Mouse (Mus musculus): ENCODE results near the gene Smagp. TPM values are rescaled to one million over a fixed set of nuclear protein-coding genes. Genes with fewer than 3 reads are reported as not detected.

Gene Smagp
- total and polyA plus RNA-seq, 2 experiments from 2014 or later: 2.5 to 2.6 TPM

GRCm38 (mm10) chr15:100660805-100661204 lies 24.1 kb upstream of the Smagp start:
- 89% methylated on average over 5 of the region's 5 CpGs for WGBS
- H3K36me3 ChIP-seq (ENCODE audit: insufficient read depth, low read length): no peaks in the 10 kb centered on the region
- no peaks in the 10 kb centered on the region for H3K9me3 ChIP-seq (ENCODE audit: low read length)
- H3K9ac ChIP-seq (replicated peaks; ENCODE audit: low read length, poor library complexity, severe bottlenecking): no peak overlapping the region
- TF ChIP-seq CTCF (IDR thresholded peaks at IDR 0.05): no peak
- H3K27ac ChIP-seq (ENCODE audit: low read depth, low read length): no peak overlapping the region
- no peak overlapping the region for H3K4me3 ChIP-seq (ENCODE audit: low read depth, low read length)
- no peak for DNase-seq (ENCODE audit: low spot score)
- no peaks in the 10 kb centered on the region for H3K27me3 ChIP-seq (ENCODE audit: insufficient read depth, low read length)
- no peaks in the 10 kb centered on the region for H3K4me1 ChIP-seq (ENCODE audit: insufficient read depth, low read length)
- H3K4me2 ChIP-seq (ENCODE audit: low read depth, low read length, poor library complexity, severe bottlenecking): no peak overlapping the region
- ATAC-seq (ENCODE audit: low FRiP score): no peak

- no peaks in the 10 kb centered on the region for H3K9me3 ChIP-seq (ENCODE audit: low read length)
- no peaks in the 10 kb centered on the region for H3K4me1 ChIP-seq (ENCODE audit: insufficient read depth, low read length)
- no peak for DNase-seq (ENCODE audit: low spot score)
- no peak for TF ChIP-seq CTCF (IDR thresholded peaks at IDR 0.05)
- no peak overlapping the region for H3K4me2 ChIP-seq (ENCODE audit: low read depth, low read length, poor library complexity, severe bottlenecking)
- H3K27me3 ChIP-seq (ENCODE audit: insufficient read depth, low read length): no peaks in the 10 kb centered on the region
- no peak overlapping the region for H3K27ac ChIP-seq (ENCODE audit: low read depth, low read length)
- no peak overlapping the region for H3K4me3 ChIP-seq (ENCODE audit: low read depth, low read length)
- H3K36me3 ChIP-seq (ENCODE audit: insufficient read depth, low read length): no peaks in the 10 kb centered on the region
- ATAC-seq (ENCODE audit: low FRiP score): no peak
- WGBS: 85% methylated on average over 9 of the region's 9 CpGs
- no peak overlapping the region for H3K9ac ChIP-seq (replicated peaks; ENCODE audit: low read length, poor library complexity, severe bottlenecking)
These were observed 23.6 kb upstream of the Smagp start for GRCm38 (mm10) chr15:100660306-100660705.

- 88% methylated on average over 5 of the region's 5 CpGs for WGBS
- H3K36me3 ChIP-seq (ENCODE audit: insufficient read depth, low read length): no peaks in the 10 kb centered on the region
These were observed 18.5 kb upstream of the Smagp start for GRCm38 (mm10) chr15:100655201-100655600.

DNA sequence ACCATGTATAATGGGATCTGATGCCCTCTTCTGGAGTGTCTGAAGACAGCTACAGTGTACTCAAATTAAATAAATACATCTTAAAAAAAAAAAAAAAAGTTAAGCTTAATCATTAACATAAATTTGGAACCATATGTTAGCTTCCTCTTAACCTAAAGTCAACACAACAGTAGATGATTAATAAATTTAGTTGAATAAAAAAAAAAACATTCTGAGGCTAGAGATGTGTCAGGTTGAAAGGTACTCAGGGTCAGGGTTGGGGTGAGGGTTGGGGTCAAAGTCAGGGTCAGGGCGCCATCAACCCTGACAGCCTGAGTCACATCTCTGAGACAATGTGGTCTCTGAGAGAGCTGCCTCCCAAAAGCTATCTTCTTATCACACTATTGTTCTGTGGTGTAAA lies 17.5 kb upstream of the Smagp start:
- TF ChIP-seq CTCF (IDR thresholded peaks at IDR 0.05): no peak
- no peaks in the 10 kb centered on the region for H3K4me1 ChIP-seq (ENCODE audit: insufficient read depth, low read length)
- H3K36me3 ChIP-seq (ENCODE audit: insufficient read depth, low read length): no peaks in the 10 kb centered on the region
- 87% methylated on average over 1 of the region's 1 CpGs for WGBS
- no peak overlapping the region for H3K27ac ChIP-seq (ENCODE audit: low read depth, low read length)
- no peak overlapping the region for H3K9ac ChIP-seq (replicated peaks; ENCODE audit: low read length, poor library complexity, severe bottlenecking)
- no peaks in the 10 kb centered on the region for H3K9me3 ChIP-seq (ENCODE audit: low read length)
- H3K4me2 ChIP-seq (ENCODE audit: low read depth, low read length, poor library complexity, severe bottlenecking): no peak overlapping the region
- no peaks in the 10 kb centered on the region for H3K27me3 ChIP-seq (ENCODE audit: insufficient read depth, low read length)
- no peak for ATAC-seq (ENCODE audit: low FRiP score)
- DNase-seq (ENCODE audit: low spot score): no peak
- H3K4me3 ChIP-seq (ENCODE audit: low read depth, low read length): no peak overlapping the region

More at GRCm38 (mm10) chr15:100655201-100655600, 18.5 kb upstream of the Smagp start:
- no peak overlapping the region for H3K4me2 ChIP-seq (ENCODE audit: low read depth, low read length, poor library complexity, severe bottlenecking)
- H3K9me3 ChIP-seq (ENCODE audit: low read length): no peaks in the 10 kb centered on the region
- TF ChIP-seq CTCF (IDR thresholded peaks at IDR 0.05): no peak
- no peaks in the 10 kb centered on the region for H3K27me3 ChIP-seq (ENCODE audit: insufficient read depth, low read length)
- H3K4me3 ChIP-seq (ENCODE audit: low read depth, low read length): no peak overlapping the region
- ATAC-seq (ENCODE audit: low FRiP score) (no peak), DNase-seq (ENCODE audit: low spot score) (no peak)
- no peak overlapping the region for H3K9ac ChIP-seq (replicated peaks; ENCODE audit: low read length, poor library complexity, severe bottlenecking)
- no peak overlapping the region for H3K27ac ChIP-seq (ENCODE audit: low read depth, low read length)
- no peaks in the 10 kb centered on the region for H3K4me1 ChIP-seq (ENCODE audit: insufficient read depth, low read length)

GRCm38 (mm10) chr15:100651610-100652009 lies 14.9 kb upstream of the Smagp start:
- H3K36me3 ChIP-seq (ENCODE audit: insufficient read depth, low read length): no peaks in the 10 kb centered on the region
- DNase-seq (ENCODE audit: low spot score): no peak
- no peaks in the 10 kb centered on the region for H3K9me3 ChIP-seq (ENCODE audit: low read length)
- no peak overlapping the region for H3K27ac ChIP-seq (ENCODE audit: low read depth, low read length)
- TF ChIP-seq CTCF (IDR thresholded peaks at IDR 0.05): no peak
- no peaks in the 10 kb centered on the region for H3K4me1 ChIP-seq (ENCODE audit: insufficient read depth, low read length)
- WGBS: 87% methylated on average over 9 of the region's 9 CpGs
- ATAC-seq (ENCODE audit: low FRiP score): no peak
- no peaks in the 10 kb centered on the region for H3K27me3 ChIP-seq (ENCODE audit: insufficient read depth, low read length)
- no peak overlapping the region for H3K4me2 ChIP-seq (ENCODE audit: low read depth, low read length, poor library complexity, severe bottlenecking)
- no peak overlapping the region for H3K9ac ChIP-seq (replicated peaks; ENCODE audit: low read length, poor library complexity, severe bottlenecking)
- no peak overlapping the region for H3K4me3 ChIP-seq (ENCODE audit: low read depth, low read length)

DNA sequence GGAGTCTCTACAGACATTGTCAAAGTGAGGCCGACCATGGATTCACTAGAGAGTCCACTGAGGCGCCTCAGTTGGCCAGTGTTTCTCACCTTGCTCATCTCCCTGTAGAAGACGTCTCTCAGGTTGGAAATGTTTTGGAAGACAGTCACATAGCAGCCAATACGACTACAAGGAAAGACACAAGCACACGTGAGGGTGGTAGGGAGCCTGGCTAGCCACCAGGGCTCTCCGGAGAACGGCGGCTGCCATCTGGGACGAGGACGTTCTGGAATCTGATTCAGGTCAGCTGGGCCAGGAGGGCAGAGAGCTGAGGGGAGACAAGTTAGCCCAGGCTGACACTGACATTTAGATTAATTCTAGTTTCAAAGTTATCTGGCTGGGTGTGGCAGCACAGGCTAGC lies 13.4 kb upstream of the Smagp start:
- no peaks in the 10 kb centered on the region for H3K36me3 ChIP-seq (ENCODE audit: insufficient read depth, low read length)
- H3K4me3 ChIP-seq (ENCODE audit: low read depth, low read length): no peak overlapping the region
- H3K4me2 ChIP-seq (ENCODE audit: low read depth, low read length, poor library complexity, severe bottlenecking): no peak overlapping the region
- H3K9ac ChIP-seq (replicated peaks; ENCODE audit: low read length, poor library complexity, severe bottlenecking): no peak overlapping the region
- no peak for DNase-seq (ENCODE audit: low spot score)
- WGBS: 87% methylated on average over 10 of the region's 10 CpGs
- H3K4me1 ChIP-seq (ENCODE audit: insufficient read depth, low read length): no peaks in the 10 kb centered on the region
- no peak for ATAC-seq (ENCODE audit: low FRiP score)
- no peak overlapping the region for H3K27ac ChIP-seq (ENCODE audit: low read depth, low read length)
- no peaks in the 10 kb centered on the region for H3K9me3 ChIP-seq (ENCODE audit: low read length)
- no peak for TF ChIP-seq CTCF (IDR thresholded peaks at IDR 0.05)
- no peaks in the 10 kb centered on the region for H3K27me3 ChIP-seq (ENCODE audit: insufficient read depth, low read length)

Data from midbrain, postnatal 0 days (tissue).